In genomic region chr6:94221750-94222149, GRCm38 (mm10) we compare ENCODE assay signal across 29 mouse cellular contexts.
"Had no signal": no experiment of that assay in that cellular context is flagged by ENCODE, and none has a peak within 500 bp of the region (broad histone marks: within the 10 kb centered on the region; RNA-seq: fewer than 3 reads in every experiment).

No protein-coding gene starts in this region.

- DNase-seq: left cerebral cortex, postnatal 4 days; liver; liver, embryonic 13.5 days; liver, postnatal 0 days; lung, adult 18-20 months; lung, adult 2 months; lung, embryonic 14.5 days; lung, postnatal 10 days; lung, postnatal 14 days; lung, postnatal 36 days; lung, postnatal 4 days; midbrain, embryonic 14.5 days had no signal

- H3K4me3 ChIP-seq: limb, embryonic 10.5 days; limb, embryonic 12.5 days; limb, embryonic 13.5 days; limb, embryonic 15.5 days; liver, embryonic 12.5 days; liver, embryonic 13.5 days; liver, embryonic 15.5 days; lung, embryonic 15.5 days; megakaryocyte, embryonic 14.5 days; midbrain, embryonic 10.5 days; midbrain, embryonic 12.5 days; midbrain, embryonic 13.5 days; midbrain, embryonic 15.5 days; myocyte had no signal

- H3K4me1 ChIP-seq: megakaryocyte, embryonic 14.5 days; midbrain, embryonic 13.5 days; midbrain, embryonic 15.5 days had no signal

- H3K27ac ChIP-seq: limb, embryonic 10.5 days; limb, embryonic 12.5 days; limb, embryonic 13.5 days; limb, embryonic 15.5 days; liver, embryonic 12.5 days; liver, embryonic 13.5 days; liver, embryonic 14.5 days; liver, embryonic 15.5 days; lung, embryonic 15.5 days; macrophage; midbrain, embryonic 10.5 days; midbrain, embryonic 12.5 days; midbrain, embryonic 13.5 days; midbrain, embryonic 15.5 days had no signal

- H3K27me3 ChIP-seq: limb, embryonic 12.5 days; limb, embryonic 13.5 days; limb, embryonic 15.5 days; liver, embryonic 13.5 days; liver, embryonic 15.5 days; lung, embryonic 15.5 days; midbrain, embryonic 12.5 days; midbrain, embryonic 13.5 days; midbrain, embryonic 15.5 days had no signal

- H3K36me3 ChIP-seq: limb, embryonic 10.5 days; limb, embryonic 12.5 days; limb, embryonic 13.5 days; limb, embryonic 15.5 days; liver, embryonic 12.5 days; liver, embryonic 13.5 days; liver, embryonic 15.5 days; lung, embryonic 15.5 days; midbrain, embryonic 10.5 days; midbrain, embryonic 12.5 days; midbrain, embryonic 13.5 days; midbrain, embryonic 15.5 days had no signal

- ATAC-seq: liver, embryonic 12.5 days; liver, postnatal 0 days; lung, postnatal 0 days; midbrain, embryonic 13.5 days; midbrain, embryonic 15.5 days; midbrain, embryonic 16.5 days had no signal
